Mouse (Mus musculus) heart, postnatal 36 days (tissue): ENCODE data around the gene Nt5c2. TPM values are rescaled to one million over a fixed set of nuclear protein-coding genes. Genes with fewer than 3 reads are reported as not detected.

Experiments used
- total RNA-seq, 2 experiments: library from RNA; stranded (reverse); gene quantifications; 2 replicates each; pipeline ENCODE4 v1.2.3; 2021

The Nt5c2 gene
- total RNA-seq, 2 experiments from 2014 or later: 59.6 to 61.2 TPM

Other genes with a start within 250 kb of the Nt5c2 start
- gene Ina, start 455 bp downstream of the Nt5c2 start, total RNA-seq: not detected
- 1 to 10 TPM; 3.0 to 3.4 TPM for gene Pcgf6, start 35.8 kb upstream of the Nt5c2 start, total RNA-seq
- 1 to 10 TPM; 3.0 to 3.3 TPM for gene Taf5, start 52.6 kb upstream of the Nt5c2 start, total RNA-seq
- 1,000 to 10,000 TPM; 2,349 to 2,453 TPM for gene Usmg5, start 75.5 kb upstream of the Nt5c2 start, total RNA-seq
- 10 to 100 TPM; 10.3 to 10.8 TPM for gene Pdcd11, start 75.6 kb upstream of the Nt5c2 start, total RNA-seq
- gene Calhm2, start 123.1 kb upstream of the Nt5c2 start, total RNA-seq: 1 to 10 TPM; 4.0 to 4.6 TPM
- not detected for gene Calhm1, start 129.1 kb upstream of the Nt5c2 start, total RNA-seq
- gene Calhm3, start 142.6 kb upstream of the Nt5c2 start, total RNA-seq: not detected
- gene Neurl1a, start 163.7 kb upstream of the Nt5c2 start, total RNA-seq: 1 to 10 TPM in 1 of 2 experiments, under 1 TPM in 1; 0.92 to 1.2 TPM